Mouse (Mus musculus): ENCODE results near the gene Ssbp2. TPM values are rescaled to one million over a fixed set of nuclear protein-coding genes. Genes with fewer than 3 reads are reported as not detected.

The Ssbp2 gene
- polyA plus RNA-seq, 1 experiment from 2014 or later: 249 TPM

- 0 out of 2 replicates have a peak, but pooled peaks cover 4% of the 10 kb centered on the region for H3K36me3 ChIP-seq (ENCODE audit: control insufficient read depth, insufficient read depth, low read length)
- no peak overlapping the region for H3K4me2 ChIP-seq (ENCODE audit: low read depth, low read length)
- WGBS: 79% methylated on average over 3 of the region's 3 CpGs
- no peak overlapping the region for H3K4me3 ChIP-seq (ENCODE audit: low read depth, low read length)
- H3K27ac ChIP-seq (ENCODE audit: low read depth, low read length): no peak overlapping the region
- no peaks in the 10 kb centered on the region for H3K9me3 ChIP-seq (ENCODE audit: control insufficient read depth, low read length)
- H3K9ac ChIP-seq (replicated peaks; ENCODE audit: low read depth, low read length): no peak overlapping the region
- H3K27me3 ChIP-seq (ENCODE audit: control insufficient read depth, insufficient read depth, low read length): no peaks in the 10 kb centered on the region
- no peak for ATAC-seq (ENCODE audit: low read depth)
- H3K4me1 ChIP-seq (ENCODE audit: control insufficient read depth, insufficient read depth, low read length): no peaks in the 10 kb centered on the region
Observed at GRCm38 (mm10) chr13:91536711-91537110, 76.6 kb downstream of the Ssbp2 start.

GRCm38 (mm10) chr13:91540145-91541068 lies 80.3 kb downstream of the Ssbp2 start:
- ATAC-seq (ENCODE audit: low read depth): no peak
- H3K27me3 ChIP-seq (ENCODE audit: control insufficient read depth, insufficient read depth, low read length): no peaks in the 10 kb centered on the region
- H3K9ac ChIP-seq (replicated peaks; ENCODE audit: low read depth, low read length): no peak overlapping the region
- H3K27ac ChIP-seq (ENCODE audit: low read depth, low read length): no peak overlapping the region
- no peaks in the 10 kb centered on the region for H3K9me3 ChIP-seq (ENCODE audit: control insufficient read depth, low read length)
- WGBS: 88% methylated on average over 2 of the region's 2 CpGs
- no peaks in the 10 kb centered on the region for H3K4me1 ChIP-seq (ENCODE audit: control insufficient read depth, insufficient read depth, low read length)
- H3K4me3 ChIP-seq (ENCODE audit: low read depth, low read length): no peak overlapping the region
- no peak overlapping the region for H3K4me2 ChIP-seq (ENCODE audit: low read depth, low read length)
- H3K36me3 ChIP-seq (ENCODE audit: control insufficient read depth, insufficient read depth, low read length): no peaks in the 10 kb centered on the region

- H3K9ac ChIP-seq (replicated peaks; ENCODE audit: low read depth, low read length): no peak overlapping the region
- H3K27me3 ChIP-seq (ENCODE audit: control insufficient read depth, insufficient read depth, low read length): no peaks in the 10 kb centered on the region
- no peaks in the 10 kb centered on the region for H3K36me3 ChIP-seq (ENCODE audit: control insufficient read depth, insufficient read depth, low read length)
- no peak overlapping the region for H3K27ac ChIP-seq (ENCODE audit: low read depth, low read length)
- H3K4me2 ChIP-seq (ENCODE audit: low read depth, low read length): no peak overlapping the region
- 84% methylated on average over 6 of the region's 6 CpGs for WGBS
- H3K4me3 ChIP-seq (ENCODE audit: low read depth, low read length): no peak overlapping the region
- no peaks in the 10 kb centered on the region for H3K4me1 ChIP-seq (ENCODE audit: control insufficient read depth, insufficient read depth, low read length)
- H3K9me3 ChIP-seq (ENCODE audit: control insufficient read depth, low read length): no peaks in the 10 kb centered on the region
- no peak for ATAC-seq (ENCODE audit: low read depth)
Observed at GRCm38 (mm10) chr13:91541069-91541429, 81.0 kb downstream of the Ssbp2 start.

- 69% methylated on average over 5 of the region's 5 CpGs for WGBS
- Histone ChIP-seq H3K27me3 (ENCODE audit: control insufficient read depth, insufficient read depth, low read length) (no peaks in the 10 kb centered on the region), H3K9me3 (ENCODE audit: control insufficient read depth, low read length) (no peaks in the 10 kb centered on the region), H3K4me1 (ENCODE audit: control insufficient read depth, insufficient read depth, low read length) (no peaks in the 10 kb centered on the region), H3K27ac (ENCODE audit: low read depth, low read length) (no peak overlapping the region), H3K9ac (replicated peaks; ENCODE audit: low read depth, low read length) (no peak overlapping the region), H3K4me3 (ENCODE audit: low read depth, low read length) (no peak overlapping the region), H3K36me3 (ENCODE audit: control insufficient read depth, insufficient read depth, low read length) (no peaks in the 10 kb centered on the region), H3K4me2 (ENCODE audit: low read depth, low read length) (no peak overlapping the region)
- no peak for ATAC-seq (ENCODE audit: low read depth)
Observed at GRCm38 (mm10) chr13:91543555-91543954, 83.5 kb downstream of the Ssbp2 start.

GRCm38 (mm10) chr13:91564047-91564446 lies 104.0 kb downstream of the Ssbp2 start:
- H3K4me1 ChIP-seq (ENCODE audit: control insufficient read depth, insufficient read depth, low read length): no peaks in the 10 kb centered on the region
- 73% methylated on average over 6 of the region's 6 CpGs for WGBS
- no peak for ATAC-seq (ENCODE audit: low read depth)
- no peaks in the 10 kb centered on the region for H3K9me3 ChIP-seq (ENCODE audit: control insufficient read depth, low read length)
- H3K9ac ChIP-seq (replicated peaks; ENCODE audit: low read depth, low read length): no peak overlapping the region
- H3K27me3 ChIP-seq (ENCODE audit: control insufficient read depth, insufficient read depth, low read length): no peaks in the 10 kb centered on the region
- H3K4me3 ChIP-seq (ENCODE audit: low read depth, low read length): no peak overlapping the region
- H3K36me3 ChIP-seq (ENCODE audit: control insufficient read depth, insufficient read depth, low read length): no peaks in the 10 kb centered on the region
- H3K4me2 ChIP-seq (ENCODE audit: low read depth, low read length): no peak overlapping the region
- H3K27ac ChIP-seq (ENCODE audit: low read depth, low read length): no peak overlapping the region

- H3K4me2 ChIP-seq (ENCODE audit: low read depth, low read length): no peak overlapping the region
- no peak overlapping the region for H3K27ac ChIP-seq (ENCODE audit: low read depth, low read length)
- ATAC-seq (ENCODE audit: low read depth): no peak
Observed at GRCm38 (mm10) chr13:91564755-91565154, 104.7 kb downstream of the Ssbp2 start.

GRCm38 (mm10) chr13:91581504-91581903 lies 121.4 kb downstream of the Ssbp2 start:
- H3K36me3 ChIP-seq (ENCODE audit: control insufficient read depth, insufficient read depth, low read length): no peaks in the 10 kb centered on the region
- H3K4me3 ChIP-seq (ENCODE audit: low read depth, low read length): no peak overlapping the region

More at GRCm38 (mm10) chr13:91564755-91565154, 104.7 kb downstream of the Ssbp2 start:
- 82% methylated on average over 6 of the region's 6 CpGs for WGBS
- H3K4me3 ChIP-seq (ENCODE audit: low read depth, low read length): no peak overlapping the region
- H3K36me3 ChIP-seq (ENCODE audit: control insufficient read depth, insufficient read depth, low read length): no peaks in the 10 kb centered on the region
- H3K27me3 ChIP-seq (ENCODE audit: control insufficient read depth, insufficient read depth, low read length): no peaks in the 10 kb centered on the region
- H3K9me3 ChIP-seq (ENCODE audit: control insufficient read depth, low read length): no peaks in the 10 kb centered on the region
- no peak overlapping the region for H3K9ac ChIP-seq (replicated peaks; ENCODE audit: low read depth, low read length)
- no peaks in the 10 kb centered on the region for H3K4me1 ChIP-seq (ENCODE audit: control insufficient read depth, insufficient read depth, low read length)

GRCm38 (mm10) chr13:91582212-91582611 lies 122.1 kb downstream of the Ssbp2 start:
- H3K4me2 ChIP-seq (ENCODE audit: low read depth, low read length): no peak overlapping the region
- no peak overlapping the region for H3K4me3 ChIP-seq (ENCODE audit: low read depth, low read length)
- no peak overlapping the region for H3K27ac ChIP-seq (ENCODE audit: low read depth, low read length)
- H3K4me1 ChIP-seq (ENCODE audit: control insufficient read depth, insufficient read depth, low read length): no peaks in the 10 kb centered on the region
- H3K36me3 ChIP-seq (ENCODE audit: control insufficient read depth, insufficient read depth, low read length): no peaks in the 10 kb centered on the region
- H3K27me3 ChIP-seq (ENCODE audit: control insufficient read depth, insufficient read depth, low read length): no peaks in the 10 kb centered on the region
- no peaks in the 10 kb centered on the region for H3K9me3 ChIP-seq (ENCODE audit: control insufficient read depth, low read length)
- no peak for ATAC-seq (ENCODE audit: low read depth)
- H3K9ac ChIP-seq (replicated peaks; ENCODE audit: low read depth, low read length): no peak overlapping the region

More at GRCm38 (mm10) chr13:91581504-91581903, 121.4 kb downstream of the Ssbp2 start:
- Histone ChIP-seq H3K9ac (replicated peaks; ENCODE audit: low read depth, low read length) (no peak overlapping the region), H3K27me3 (ENCODE audit: control insufficient read depth, insufficient read depth, low read length) (no peaks in the 10 kb centered on the region), H3K4me2 (ENCODE audit: low read depth, low read length) (no peak overlapping the region), H3K27ac (ENCODE audit: low read depth, low read length) (no peak overlapping the region), H3K4me1 (ENCODE audit: control insufficient read depth, insufficient read depth, low read length) (no peaks in the 10 kb centered on the region), H3K9me3 (ENCODE audit: control insufficient read depth, low read length) (no peaks in the 10 kb centered on the region)
- ATAC-seq (ENCODE audit: low read depth): no peak

GRCm38 (mm10) chr13:91586368-91586767 lies 126.3 kb downstream of the Ssbp2 start:
- H3K9me3 ChIP-seq (ENCODE audit: control insufficient read depth, low read length): no peaks in the 10 kb centered on the region
- no peaks in the 10 kb centered on the region for H3K4me1 ChIP-seq (ENCODE audit: control insufficient read depth, insufficient read depth, low read length)
- no peak for ATAC-seq (ENCODE audit: low read depth)
- no peak overlapping the region for H3K9ac ChIP-seq (replicated peaks; ENCODE audit: low read depth, low read length)
- 81% methylated on average over 5 of the region's 5 CpGs for WGBS
- H3K4me3 ChIP-seq (ENCODE audit: low read depth, low read length): no peak overlapping the region
- H3K27ac ChIP-seq (ENCODE audit: low read depth, low read length): no peak overlapping the region
- H3K4me2 ChIP-seq (ENCODE audit: low read depth, low read length): no peak overlapping the region
- H3K36me3 ChIP-seq (ENCODE audit: control insufficient read depth, insufficient read depth, low read length): no peaks in the 10 kb centered on the region
- no peaks in the 10 kb centered on the region for H3K27me3 ChIP-seq (ENCODE audit: control insufficient read depth, insufficient read depth, low read length)

Data from neural tube, embryonic 14.5 days (tissue).